Mouse (Mus musculus): Measurements from ENCODE around the gene Hint1. TPM values are rescaled to one million over a fixed set of nuclear protein-coding genes. Genes with fewer than 3 reads are reported as not detected.
A peak's percentile ranks its signal among the peaks of the same experiment; 100 is the strongest.
"Not testable (repeated sequence)": the region's sequence is repeated elsewhere in the genome, so short reads cannot be mapped to it uniquely, and the experiment has no call there.

Gene Hint1
- polyA plus RNA-seq, 2 experiments from 2014 or later = 601 to 656 TPM

DNA sequence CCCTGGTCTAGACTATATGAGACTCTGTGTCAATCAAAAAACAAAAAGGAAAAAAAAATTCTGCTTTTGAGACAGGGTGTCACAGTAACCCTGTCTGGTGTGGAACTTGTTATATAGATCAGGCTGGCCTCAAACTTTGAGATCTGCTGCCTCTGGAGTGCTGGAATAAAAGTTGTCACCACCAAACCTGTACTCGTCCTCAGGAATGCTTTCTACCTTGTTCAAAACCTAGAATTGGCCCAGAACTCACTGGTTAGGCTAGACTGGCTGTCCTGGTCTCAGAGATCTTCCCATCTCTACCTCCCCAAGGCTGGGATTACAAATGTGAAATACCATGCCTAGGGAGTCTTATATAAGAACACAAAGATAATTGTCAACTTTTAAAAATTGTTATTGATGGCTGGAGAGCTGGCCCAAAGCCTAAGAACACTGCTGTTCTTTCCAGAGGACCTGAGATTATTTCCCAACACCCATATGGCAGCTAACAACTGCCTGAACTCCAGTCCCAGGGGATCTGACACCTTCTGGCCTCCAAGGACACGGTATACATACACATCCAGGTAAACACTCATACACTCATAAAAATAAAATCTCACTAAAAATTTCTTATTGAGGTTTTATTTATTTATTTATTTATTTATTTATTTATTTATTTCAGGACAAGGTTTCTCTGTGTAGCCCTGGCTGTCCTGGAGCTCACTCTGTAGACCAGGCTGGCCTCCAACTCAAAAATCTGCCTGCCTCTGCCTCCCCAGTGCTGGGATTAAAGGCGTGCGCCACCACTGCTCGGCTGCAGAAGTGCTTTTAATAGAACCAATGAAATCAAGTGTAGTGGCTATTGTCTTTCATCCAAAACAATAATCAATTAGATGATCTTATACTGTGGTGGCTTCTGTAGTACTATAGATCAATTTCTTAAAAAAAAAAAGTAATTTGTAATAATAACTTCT is 4.4 kb upstream of the Hint1 start:
- no peak for ATAC-seq

DNA sequence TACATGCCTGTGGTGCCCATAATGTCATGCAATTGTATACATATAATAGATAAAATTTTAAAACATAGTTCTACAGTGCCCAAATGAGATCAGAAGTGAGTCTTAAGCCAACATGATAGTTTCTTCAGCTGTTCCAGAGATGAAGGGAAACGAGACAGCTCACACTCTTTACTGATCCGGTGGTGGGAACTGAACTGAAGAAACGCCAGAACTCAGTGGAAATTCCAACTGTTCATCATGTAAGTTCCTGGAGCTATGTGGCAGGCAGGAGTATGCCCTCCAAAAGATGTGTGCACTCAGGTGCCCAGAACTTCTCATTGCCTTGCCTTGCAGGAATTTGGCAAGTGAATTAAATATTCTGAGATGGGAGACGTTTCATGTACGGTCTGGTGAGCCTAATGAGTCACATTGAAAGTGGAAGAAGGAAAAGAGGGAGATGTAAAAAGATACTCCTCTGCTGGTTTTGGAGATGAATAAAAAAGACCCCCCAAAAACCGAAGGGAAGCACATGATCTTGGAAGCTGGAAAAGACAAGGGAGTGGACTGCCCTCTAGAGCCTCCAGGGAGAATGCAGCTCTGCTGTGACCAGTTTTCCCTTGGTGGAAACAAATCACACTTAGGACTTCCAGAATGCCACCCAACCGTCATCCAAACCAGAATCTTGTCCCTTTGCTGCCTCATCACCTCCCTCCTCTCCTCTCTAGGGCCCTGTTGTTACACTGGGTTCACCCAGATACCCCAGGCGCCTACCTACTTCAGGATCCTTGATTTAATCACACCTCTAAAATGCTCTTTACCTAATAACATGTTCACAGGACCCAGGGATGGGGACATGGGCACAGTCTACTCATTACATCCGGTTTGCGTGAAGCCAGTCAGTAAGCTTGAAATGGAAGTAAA is 3.3 kb upstream of the Hint1 start:
- ATAC-seq = no peak

DNA sequence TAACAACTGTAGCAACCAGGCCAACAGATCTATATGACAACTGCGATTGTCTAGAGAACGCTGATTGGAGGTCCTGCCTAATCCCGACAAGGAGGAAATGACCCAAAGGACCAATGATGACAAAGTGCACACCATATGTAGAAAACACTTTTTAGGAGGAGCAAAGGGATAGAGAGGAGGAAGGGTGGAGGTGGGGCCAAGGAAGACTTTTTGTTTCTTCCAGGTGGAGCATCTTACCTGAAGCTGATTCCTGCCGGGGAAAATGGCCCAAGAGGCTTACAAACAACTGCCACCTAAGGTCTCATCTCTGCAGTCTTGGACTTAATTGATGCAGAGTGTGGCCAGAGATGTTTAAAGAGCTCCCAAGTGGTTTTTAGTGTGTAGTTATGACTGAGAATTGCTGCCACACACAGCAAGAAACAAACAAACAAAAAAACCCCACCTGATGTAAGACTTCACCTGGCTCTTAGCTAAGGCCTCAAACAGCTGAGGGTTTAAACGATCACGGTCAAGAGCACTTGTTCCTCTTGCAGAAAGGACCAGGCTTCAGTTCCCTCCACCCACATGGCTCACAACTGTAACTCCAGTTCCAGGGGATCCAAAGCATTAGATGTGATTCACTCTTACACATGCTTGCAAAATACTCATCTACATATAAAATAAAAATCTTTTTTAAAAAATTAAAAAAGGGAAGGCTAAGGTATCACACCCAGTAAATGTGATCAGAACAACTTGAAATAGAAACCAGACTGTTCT is 675 bp upstream of the Hint1 start:
- no peak for ATAC-seq

DNA sequence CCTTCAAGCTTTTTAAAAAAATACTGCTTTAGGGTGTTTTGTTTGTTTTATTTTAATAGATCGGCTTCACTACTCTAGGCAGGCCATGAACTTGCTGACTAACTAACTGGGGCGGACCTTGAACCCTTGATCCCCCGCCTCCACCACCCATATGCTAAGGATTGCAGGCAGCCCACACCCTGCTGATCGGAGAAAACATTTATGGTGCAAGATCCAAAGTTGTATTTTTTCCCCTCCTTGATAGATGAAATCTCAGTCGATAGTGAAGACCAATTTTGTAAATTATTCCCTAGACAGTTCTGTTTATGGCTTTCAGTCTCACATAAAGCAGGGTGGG is 834 bp downstream of the Hint1 start:
- no peak for ATAC-seq

DNA sequence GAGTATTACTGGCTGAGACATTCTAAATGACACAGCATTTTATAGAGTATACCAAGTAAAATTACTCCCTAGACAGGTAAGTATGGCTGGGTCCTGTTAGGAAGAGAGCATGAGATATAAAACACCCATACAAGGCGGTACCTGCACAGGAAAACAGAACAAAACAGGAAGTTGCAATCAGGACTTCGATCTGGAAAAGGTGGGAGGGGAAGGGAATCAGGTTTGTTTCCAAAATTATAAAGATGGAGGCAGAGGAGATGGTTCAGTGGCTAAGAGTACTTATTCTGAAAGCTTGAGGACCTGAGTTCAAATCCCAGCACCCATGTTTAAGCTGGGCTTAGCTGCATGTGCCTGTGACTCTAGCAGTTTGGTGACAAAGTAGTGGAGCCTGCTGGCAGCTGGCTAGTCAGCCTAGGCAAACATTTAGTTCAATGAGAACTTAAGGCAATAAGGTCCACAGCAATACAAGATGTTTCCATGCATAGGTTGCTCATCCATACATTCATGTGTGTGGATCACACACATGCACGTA is 1.8 kb downstream of the Hint1 start:
- ATAC-seq = no peak

DNA sequence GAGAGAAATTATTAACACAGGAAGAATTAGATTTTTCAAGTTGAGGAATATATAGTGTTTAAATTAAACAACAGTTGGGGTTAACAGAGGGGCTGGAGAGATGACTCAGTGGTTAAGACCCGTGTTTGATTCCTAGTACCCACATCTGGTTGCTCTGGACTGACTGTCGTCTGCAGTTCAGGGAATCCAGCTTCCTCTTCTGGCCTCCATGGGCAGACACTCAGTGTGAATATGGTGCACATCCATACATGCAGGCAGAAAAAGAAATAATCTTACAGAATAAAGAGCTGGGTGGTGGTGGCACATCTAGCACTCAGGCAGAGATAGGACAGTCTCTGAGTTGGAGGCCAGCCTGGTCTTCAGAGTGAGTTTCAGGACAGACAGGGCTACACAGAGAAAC is 2.3 kb downstream of the Hint1 start:
- no peak for ATAC-seq

DNA sequence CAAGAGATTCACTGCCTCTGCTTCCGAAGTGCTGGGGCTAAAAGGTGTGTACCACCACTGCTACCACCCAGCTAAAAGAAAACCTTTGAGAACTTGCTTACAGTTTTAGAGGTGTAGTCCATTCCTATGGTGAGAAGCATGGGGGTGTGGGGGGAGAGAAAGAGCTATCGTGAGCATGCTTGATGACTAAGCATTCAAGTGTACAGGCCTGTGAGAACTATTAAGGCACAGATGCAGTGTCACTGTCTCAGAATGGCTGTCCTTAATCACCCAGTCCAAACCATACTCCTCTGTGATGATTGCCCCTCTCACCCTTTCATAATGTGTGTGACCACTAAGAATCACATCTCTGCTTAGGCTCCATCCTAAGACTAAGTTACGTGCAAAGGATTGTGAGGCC is 3.1 kb downstream of the Hint1 start:
- ATAC-seq = no peak

DNA sequence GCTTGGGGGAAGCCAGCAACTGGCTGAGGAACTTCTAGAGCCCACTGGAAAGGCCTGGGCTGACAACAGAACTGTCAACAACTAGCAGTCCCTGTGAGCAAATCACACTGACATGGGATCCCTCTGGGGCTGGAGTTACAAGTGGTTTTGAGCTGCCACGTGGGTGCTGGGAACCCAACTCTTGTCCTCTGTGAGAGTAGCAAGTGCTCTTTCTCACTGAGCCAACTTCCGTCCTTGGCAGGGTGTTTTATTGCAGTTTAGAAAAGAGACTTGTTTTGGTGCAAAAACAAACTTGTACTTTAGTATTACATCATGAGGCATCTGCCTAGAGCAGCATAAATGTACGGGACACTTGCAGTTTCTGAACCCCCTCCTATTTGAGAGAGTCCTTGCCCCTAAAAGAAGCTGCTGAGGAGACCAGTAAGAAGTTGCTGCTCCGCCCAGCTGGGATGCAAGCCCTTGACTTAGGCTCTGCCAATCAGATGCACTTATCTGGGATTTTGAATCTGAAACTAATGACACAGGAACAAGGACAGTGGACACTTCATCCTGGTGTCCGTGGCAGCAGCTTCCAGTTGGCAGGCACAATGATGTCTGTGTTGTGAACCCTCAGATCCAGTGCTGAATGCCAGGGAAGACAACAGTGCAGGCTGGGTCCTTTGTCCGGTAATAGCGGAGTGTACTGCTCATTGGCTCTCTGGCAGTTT is 5.8 kb downstream of the Hint1 start:
- no peak for ATAC-seq

DNA sequence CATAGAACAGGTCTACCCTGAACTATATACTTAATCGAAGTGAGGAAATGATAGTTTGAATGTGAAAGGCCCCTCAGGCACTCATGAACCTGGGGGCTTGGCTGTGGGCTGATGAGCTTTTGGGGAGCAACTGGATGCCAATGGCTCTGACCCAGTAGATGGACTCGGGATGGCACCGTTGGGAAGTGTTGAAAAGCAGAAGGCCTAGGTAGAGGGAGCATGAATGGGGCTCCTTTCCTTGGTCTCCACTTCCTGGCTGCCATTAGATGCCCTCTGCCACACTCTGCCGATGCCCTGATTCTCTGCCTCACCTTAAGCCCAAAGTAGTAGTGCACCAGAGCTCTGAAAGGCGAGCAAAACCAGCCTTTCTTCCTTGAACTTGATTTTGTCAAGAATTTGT is 9.8 kb downstream of the Hint1 start:
- ATAC-seq = no peak

DNA sequence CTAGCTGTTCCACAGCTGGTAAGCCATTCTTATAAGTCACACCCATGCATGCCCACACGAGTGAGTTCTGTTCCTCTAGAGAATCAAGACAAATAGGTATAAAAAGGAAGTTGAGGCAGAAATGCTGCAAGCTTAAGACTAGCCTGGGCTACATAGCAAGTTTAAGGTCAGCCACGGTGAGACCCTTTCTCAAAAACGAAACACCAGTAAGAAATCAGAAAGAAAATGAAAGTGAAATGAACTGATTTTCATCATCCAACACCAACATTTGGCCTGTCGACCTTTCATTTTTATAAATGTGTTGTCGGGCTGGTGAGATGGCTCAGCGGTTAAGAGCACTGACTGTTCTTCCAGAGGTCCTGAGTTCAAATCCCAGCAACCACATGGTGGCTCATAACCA is 12.7 kb downstream of the Hint1 start:
- ATAC-seq = no peak

DNA sequence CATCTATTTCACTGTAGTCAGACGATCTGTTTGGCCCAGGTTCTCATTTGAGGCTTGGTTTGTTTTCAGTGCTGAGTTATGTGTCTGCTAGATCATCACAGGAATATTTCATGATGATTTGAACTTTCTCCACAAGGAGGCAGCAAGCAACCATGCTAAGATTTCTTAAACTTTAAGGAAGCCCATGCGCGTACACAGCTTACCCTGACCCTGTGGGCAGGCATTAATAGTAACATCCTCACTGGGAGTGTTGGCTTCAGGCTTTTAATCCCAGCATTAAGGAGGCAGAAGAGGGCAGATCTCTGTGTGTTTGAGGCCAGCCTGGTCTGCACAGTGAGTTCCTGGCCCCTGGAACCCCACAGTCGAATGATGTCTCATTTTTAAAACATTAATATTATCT is 13.3 kb downstream of the Hint1 start:
- ATAC-seq = peak; percentile 68

DNA sequence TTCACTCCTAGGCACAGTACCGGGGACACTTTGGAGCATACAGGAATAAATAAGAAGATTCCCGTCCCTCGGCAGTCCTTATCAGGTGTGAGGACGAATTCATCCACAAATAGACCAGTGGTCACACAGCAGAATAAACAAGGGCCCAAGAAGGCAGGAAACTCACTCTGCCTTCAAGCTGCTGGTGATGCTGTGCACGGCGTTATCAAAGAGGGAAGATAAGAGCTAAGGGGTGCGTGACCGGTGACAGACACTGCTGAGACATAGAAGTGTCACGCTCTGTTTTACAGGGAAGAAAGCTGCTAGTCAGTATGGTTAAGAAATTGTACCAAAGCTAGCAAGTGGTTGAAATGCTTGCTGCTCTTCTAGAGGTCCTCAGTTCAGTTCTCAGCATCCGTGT is 13.7 kb downstream of the Hint1 start:
- no peak for ATAC-seq

DNA sequence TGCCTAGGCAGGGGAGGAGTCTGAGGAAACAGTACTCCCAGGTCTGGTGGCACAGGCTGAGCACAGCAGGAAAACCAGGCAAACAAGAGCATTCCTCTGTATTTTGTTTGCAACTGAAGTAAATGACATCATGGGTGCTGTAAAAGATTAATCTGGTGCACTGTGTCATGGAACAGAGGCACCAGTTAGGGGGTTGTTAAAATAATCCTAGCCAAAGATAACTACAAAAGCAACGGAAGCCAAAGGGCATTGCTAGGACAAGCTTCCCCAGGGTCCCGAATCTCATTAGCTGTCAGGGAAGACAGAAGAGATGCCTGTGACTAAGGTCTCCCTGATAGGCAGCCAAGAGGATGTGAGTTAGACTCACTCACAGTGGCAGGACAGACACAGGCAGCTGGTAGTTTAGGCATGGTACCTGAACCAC is 14.9 kb downstream of the Hint1 start:
- ATAC-seq = no peak

DNA sequence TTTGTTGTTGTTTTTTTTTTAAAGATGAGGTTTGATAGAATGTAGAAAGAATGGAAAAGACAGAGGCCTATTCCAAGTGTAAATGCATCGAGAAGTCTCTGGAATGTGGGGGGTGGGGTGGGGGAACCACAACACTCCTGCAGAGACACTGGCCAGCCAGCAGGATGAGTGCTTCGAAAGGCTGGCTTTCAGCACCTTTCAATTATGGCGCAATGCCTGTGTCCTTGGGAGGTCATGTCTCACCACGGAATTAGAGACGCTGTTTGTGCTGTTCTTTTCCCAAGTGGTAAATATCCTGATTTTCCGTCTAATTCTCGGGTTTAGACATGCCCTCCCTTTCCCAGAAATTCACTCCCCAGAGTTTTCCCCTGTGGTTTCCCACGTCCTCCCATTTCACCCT is 16.5 kb downstream of the Hint1 start:
- ATAC-seq = no peak

DNA sequence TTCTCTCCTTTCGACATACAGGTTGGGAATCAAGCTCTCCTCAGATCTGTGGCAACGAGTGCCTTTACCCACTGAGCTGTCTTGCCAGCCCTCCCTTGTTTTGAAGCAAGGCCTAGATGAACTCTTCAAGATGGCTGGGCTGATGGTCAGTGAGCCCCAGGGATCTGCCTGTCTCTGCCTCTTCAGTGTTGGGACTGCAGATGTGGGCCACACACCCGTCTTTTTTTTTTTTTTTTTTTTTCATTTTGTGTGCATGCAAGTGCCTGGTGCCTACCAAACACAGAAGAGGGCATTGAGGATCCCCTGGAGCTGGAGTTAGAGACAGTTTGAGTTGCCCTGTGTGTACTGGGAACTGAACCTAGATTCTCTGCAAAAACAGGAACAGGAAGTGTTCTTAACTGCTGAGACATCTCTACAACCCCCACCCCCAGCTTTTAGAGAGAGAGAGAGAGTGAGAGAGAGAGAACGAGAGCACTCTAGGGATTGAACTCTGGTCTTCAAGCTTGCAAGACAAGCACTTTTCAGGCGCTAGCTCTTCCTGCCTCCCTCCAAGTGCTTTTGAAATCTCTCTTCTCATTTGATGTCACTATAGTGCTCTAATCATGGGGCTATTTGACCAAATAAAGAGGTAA is 18.1 kb downstream of the Hint1 start:
- ATAC-seq = peak; percentile 72

DNA sequence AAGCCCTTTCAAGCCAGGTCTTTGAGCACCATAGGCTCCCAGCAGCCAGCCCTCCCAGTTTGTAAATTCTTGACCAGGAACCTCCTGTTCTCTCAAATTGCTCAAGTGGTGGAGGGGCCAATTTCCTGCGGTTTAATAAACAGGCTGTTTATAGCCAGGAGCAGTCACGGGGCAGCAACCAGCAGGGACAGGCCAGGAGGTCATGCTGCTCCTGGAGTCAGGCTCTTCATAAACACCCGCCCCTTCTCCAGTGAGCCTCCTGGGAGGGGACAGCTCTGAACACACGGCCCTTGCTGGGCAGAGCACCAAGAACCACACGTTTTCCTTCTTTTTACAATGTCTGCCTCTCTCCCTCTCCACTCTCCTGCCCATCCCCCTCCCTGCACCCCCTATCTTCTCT is 18.8 kb downstream of the Hint1 start:
- ATAC-seq = no peak

DNA sequence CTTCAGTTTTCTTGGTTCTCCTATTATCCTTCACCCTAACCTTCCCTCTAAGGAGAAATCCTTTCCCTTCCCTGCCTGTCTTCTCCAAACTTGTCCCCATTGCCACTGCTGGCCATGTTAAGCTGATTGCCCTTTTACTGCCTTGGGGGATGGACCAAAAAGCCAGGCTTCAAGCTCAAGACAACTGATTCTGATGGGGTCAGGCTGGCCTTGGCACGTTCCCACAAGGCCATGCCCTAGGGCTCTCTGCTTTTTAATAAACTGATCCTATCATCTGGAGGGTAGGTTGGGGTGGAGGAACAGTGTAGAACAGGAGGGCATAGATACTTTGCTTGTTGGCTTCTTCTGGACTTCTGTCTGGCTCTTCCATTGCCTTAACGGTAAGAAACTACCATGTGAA is 19.2 kb downstream of the Hint1 start:
- ATAC-seq = no peak

DNA sequence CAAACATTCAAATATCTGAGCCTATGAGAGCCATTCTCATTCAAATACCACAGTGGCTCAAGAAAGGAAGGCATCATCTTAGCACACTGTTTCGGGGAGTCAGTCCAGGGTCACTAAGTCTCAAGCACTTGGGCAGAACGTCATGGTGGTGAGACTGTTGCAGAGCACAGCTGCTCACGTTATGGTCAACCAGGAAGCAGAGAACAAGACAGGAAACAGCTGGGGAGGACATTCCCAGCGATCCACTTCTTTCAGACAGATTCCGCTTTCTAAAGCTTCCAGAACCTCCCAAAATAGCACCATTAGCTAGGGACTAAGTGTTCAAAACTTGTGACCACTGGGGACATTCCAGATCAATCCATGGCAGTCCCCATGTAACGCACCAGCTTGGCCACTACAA is 21.7 kb downstream of the Hint1 start:
- ATAC-seq = no peak

DNA sequence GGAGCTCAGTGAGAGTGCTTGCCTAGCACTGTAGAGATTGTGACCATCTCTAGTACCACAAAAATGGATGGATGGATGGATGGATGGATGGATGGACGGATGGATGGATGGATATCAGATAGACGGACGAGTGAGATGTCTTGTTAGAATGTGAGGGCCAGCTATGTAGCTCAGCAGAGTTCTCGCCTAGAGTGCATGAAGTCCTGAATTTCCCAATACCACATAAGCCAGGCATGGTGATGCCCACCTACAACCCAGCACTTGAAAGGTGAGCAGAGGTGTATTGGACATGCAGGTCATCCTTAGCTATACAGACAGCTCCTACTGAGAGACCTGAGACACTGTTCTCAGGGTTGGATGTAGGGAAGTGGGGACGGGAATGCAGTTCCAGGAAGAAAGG is 25.2 kb downstream of the Hint1 start:
- no peak for ATAC-seq

DNA sequence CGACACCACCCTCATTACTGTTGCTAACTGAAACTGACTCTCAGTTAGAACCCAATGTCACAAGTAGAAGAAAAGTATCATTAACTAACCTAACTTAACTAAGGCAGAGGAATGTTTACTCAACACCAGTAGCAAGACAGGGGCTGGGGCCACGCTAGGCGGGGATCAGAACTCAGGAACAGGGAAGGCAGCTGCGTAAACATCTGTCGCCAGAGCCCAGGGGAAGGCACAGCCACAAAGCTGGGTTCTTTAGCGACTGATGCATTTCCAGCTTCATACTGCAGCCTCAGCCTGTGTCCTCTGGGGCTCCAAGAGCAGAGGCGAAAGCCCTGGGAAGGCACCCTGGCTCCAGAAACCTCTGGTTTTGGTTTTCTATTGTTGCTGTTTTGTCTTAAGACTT is 25.9 kb downstream of the Hint1 start:
- no peak for ATAC-seq

DNA sequence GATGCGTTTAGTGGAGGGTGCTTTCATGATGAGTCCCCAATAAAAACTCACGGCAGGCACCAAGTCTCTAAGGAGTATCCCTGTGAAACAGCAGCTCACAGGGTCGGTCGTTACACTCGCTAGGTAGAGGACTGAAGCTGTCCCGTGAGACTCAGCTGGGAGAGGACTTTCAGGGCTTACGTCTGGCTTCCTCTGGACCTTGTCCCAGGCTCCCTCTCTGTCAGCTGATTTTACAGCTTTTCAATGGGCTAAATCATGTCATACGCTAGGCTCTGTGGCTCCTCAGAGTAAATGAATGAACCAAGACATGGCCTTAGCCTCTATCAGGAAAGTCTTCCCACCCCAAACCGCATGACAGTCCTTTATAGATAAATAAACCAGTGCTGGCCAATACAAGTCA is 28.4 kb downstream of the Hint1 start:
- ATAC-seq = no peak

DNA sequence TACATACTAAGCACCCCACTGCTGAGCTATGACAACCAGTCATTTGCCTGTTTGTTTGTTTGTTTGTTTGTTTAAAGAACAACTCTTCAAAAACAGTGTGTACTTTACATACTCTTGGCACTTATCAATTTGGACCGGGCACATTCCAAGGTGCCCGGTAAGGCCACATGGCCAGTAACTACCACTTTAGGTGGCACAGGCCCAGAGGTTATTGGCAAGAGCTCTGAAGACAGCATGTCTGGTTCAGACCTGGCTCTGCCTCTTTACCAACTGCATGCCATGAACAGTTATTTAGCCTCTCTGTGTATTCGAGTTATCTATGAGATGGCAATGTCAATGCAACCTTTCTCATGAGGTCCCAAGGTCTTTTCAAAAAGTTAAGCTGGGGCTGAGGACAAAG is 30.5 kb downstream of the Hint1 start:
- ATAC-seq = not testable (repeated sequence)

Data from activated CD4-positive, CD25-positive, alpha-beta regulatory T cell, adult 4 months (primary cell).